Mouse (Mus musculus) midbrain, embryonic 13.5 days (tissue): Measurements from ENCODE around the gene Mmel1. TPM values are rescaled to one million over a fixed set of nuclear protein-coding genes. Genes with fewer than 3 reads are reported as not detected.

Source experiments
- polyA plus RNA-seq: library from polyadenylated mRNA; unstranded; fragments of >200 nt; fragmentation: Nextera tagmentation; extraction: Ambion mirVana; gene quantifications from 2 replicates; pipeline ENCODE4 v1.2.1, GENCODE M21; 2015

Mmel1 gene
- polyA plus RNA-seq, 1 experiment from 2014 or later = 0.35 TPM

Other genes starting within 250 kb of the Mmel1 start
- gene Prdm16, start 232.7 kb upstream of the Mmel1 start, polyA plus RNA-seq = 8.7 and 12.5 TPM in 2 replicates
- gene Actrt2, start 201.7 kb upstream of the Mmel1 start, polyA plus RNA-seq = not detected in 2 replicates
- gene Ttc34, start 32.1 kb upstream of the Mmel1 start, polyA plus RNA-seq = 0.62 and 0.70 TPM in 2 replicates
- gene Fam213b, start 29.6 kb downstream of the Mmel1 start, polyA plus RNA-seq = 43.4 and 46.9 TPM in 2 replicates
- gene Tnfrsf14, start 59.0 kb downstream of the Mmel1 start, polyA plus RNA-seq = 0.40 TPM in 2 replicates
- 291 and 346 TPM in 2 replicates for gene Hes5, start 91.3 kb downstream of the Mmel1 start, polyA plus RNA-seq
- gene Pank4, start 94.5 kb downstream of the Mmel1 start, polyA plus RNA-seq = 42.0 and 43.3 TPM in 2 replicates
- gene Plch2, start 187.2 kb downstream of the Mmel1 start, polyA plus RNA-seq = 7.7 and 9.0 TPM in 2 replicates
- gene Pex10, start 197.4 kb downstream of the Mmel1 start, polyA plus RNA-seq = 19.6 and 21.8 TPM in 2 replicates
- 121 and 124 TPM in 2 replicates for gene Rer1, start 216.8 kb downstream of the Mmel1 start, polyA plus RNA-seq
- gene Morn1, start 217.0 kb downstream of the Mmel1 start, polyA plus RNA-seq = 6.0 and 8.9 TPM in 2 replicates